Mouse (Mus musculus): ENCODE results near the gene Dlst. TPM values are rescaled to one million over a fixed set of nuclear protein-coding genes. Genes with fewer than 3 reads are reported as not detected.

Gene Dlst
- 116 and 123 TPM in 2 replicates for polyA plus RNA-seq (2016; fragmentation: Nextera tagmentation; extraction: Ambion mirVana)

DNA sequence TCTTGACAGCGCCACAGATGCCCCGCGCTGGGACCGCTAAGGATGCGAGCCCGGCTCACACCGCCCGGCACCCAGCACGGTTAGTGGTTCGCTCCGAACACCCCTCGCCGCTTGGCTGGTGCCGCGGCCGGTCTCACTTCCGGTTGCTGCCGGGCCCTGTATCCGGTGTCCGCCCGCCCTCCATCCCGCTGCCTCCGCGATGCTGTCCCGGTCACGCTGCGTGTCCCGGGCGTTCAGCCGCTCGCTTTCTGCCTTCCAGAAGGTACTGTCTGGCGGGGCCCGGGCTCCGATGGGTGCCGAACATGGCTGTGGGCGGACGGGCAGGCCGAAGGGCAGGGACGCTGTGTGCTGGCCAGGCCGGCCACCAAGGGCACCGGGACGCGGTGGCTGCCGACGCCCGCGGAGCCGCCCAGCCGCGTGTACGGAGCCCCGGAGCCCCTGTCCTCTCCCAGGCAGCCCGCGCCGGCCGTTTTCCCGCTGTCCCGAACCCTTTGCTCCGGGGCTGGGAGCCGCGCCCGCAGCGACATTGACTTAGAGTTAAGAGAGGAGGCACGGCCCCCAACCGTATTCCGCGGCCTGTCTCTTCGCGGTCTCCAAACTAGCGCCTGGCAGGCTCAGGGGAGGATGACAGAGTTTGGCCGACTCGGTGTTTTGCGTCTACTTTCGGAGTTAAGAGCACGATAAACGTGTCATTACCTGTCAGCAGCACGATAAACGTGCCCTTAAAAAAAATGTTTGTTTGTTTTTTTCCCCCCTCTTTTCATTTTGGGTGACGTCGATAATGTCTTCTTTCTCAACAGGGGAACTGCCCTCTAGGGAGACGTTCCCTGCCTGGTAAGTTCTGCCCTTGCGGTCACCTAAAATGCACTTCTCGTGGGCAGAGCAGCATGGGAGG lies at the start of gene Dlst, which contains the start of gene Prox2:
Dlst (plus strand) TSS at position 136 of the 895 bp plus-strand sequence.
Prox2 (minus strand) TSS at position 62 of the 895 bp plus-strand sequence.
- under 1% methylated on average over 83 of the region's 83 CpGs for WGBS
- peaks cover 26% of the 10 kb centered on the region for H3K36me3 ChIP-seq
- DNase-seq (ENCODE audit: low spot score): peak; percentile 94

GRCm38 (mm10) chr12:85071043-85071442 lies 39.6 kb upstream of the Dlst start:
- DNase-seq (ENCODE audit: low spot score): no peak
- Histone ChIP-seq H3K4me3 (no peak overlapping the region), H3K4me1 (no peaks in the 10 kb centered on the region), H3K27me3 (ENCODE audit: low read depth, poor library complexity, severe bottlenecking) (no peaks in the 10 kb centered on the region), H3K27ac (no peak overlapping the region), H3K36me3 (peaks cover 82% of the 10 kb centered on the region), H3K9me3 (replicated peaks) (no peaks in the 10 kb centered on the region)

More for the DNA sequence above, at the start of gene Dlst, which contains the start of gene Prox2:
- Histone ChIP-seq H3K4me1 (peaks cover 34% of the 10 kb centered on the region), H3K27ac (peak within 1 kb of the TSS; percentile 95), H3K27me3 (ENCODE audit: low read depth, poor library complexity, severe bottlenecking) (0 out of 2 replicates have a peak, but pooled peaks cover 8% of the 10 kb centered on the region), H3K9me3 (replicated peaks) (no peaks in the 10 kb centered on the region), H3K4me3 (peak within 1 kb of the TSS; percentile 94)

GRCm38 (mm10) chr12:85077100-85077499 lies 33.5 kb upstream of the Dlst start:
- WGBS: 87% methylated on average over 3 of the region's 3 CpGs
- Histone ChIP-seq H3K36me3 (peaks cover 44% of the 10 kb centered on the region), H3K4me1 (no peaks in the 10 kb centered on the region), H3K27ac (no peak overlapping the region), H3K27me3 (ENCODE audit: low read depth, poor library complexity, severe bottlenecking) (no peaks in the 10 kb centered on the region), H3K9me3 (replicated peaks) (no peaks in the 10 kb centered on the region), H3K4me3 (no peak overlapping the region)
- no peak for DNase-seq (ENCODE audit: low spot score)

DNA sequence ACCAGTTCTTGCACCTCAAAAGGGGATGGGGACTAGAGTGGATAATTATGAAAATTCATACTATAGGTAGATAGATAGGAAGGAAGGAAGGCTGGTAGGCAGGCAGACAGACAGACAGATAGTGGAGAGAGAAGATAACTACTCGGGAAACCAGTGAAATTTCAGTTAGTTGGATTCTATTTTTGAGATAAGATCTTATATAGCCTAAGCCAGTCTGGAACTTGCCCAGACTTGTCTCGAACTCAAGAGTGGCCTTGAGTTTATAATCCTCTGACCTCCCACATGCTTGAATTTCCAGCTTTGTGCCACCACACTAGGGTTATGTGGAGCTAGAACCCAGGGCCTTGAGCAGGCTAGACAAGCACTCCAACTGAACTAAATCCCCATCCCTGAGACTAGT lies 26.4 kb upstream of the Dlst start:
- DNase-seq (ENCODE audit: low spot score): no peak
- Histone ChIP-seq H3K9me3 (replicated peaks) (no peaks in the 10 kb centered on the region), H3K4me1 (peaks cover 13% of the 10 kb centered on the region), H3K27me3 (ENCODE audit: low read depth, poor library complexity, severe bottlenecking) (no peaks in the 10 kb centered on the region), H3K4me3 (no peak overlapping the region), H3K27ac (no peak overlapping the region), H3K36me3 (peaks cover 33% of the 10 kb centered on the region)
- 91% methylated on average over 2 of the region's 2 CpGs for WGBS

- Histone ChIP-seq H3K9me3 (replicated peaks) (no peaks in the 10 kb centered on the region), H3K4me1 (peaks cover 13% of the 10 kb centered on the region), H3K27me3 (ENCODE audit: low read depth, poor library complexity, severe bottlenecking) (no peaks in the 10 kb centered on the region), H3K27ac (no peak overlapping the region), H3K36me3 (peaks cover 40% of the 10 kb centered on the region), H3K4me3 (no peak overlapping the region)
- no peak for DNase-seq (ENCODE audit: low spot score)
- 86% methylated on average over 4 of the region's 4 CpGs for WGBS
Measured at GRCm38 (mm10) chr12:85084941-85085340, 25.7 kb upstream of the Dlst start.

GRCm38 (mm10) chr12:85087845-85088244 lies 22.8 kb upstream of the Dlst start:
- Histone ChIP-seq H3K27ac (no peak overlapping the region), H3K4me1 (peaks cover 16% of the 10 kb centered on the region), H3K27me3 (ENCODE audit: low read depth, poor library complexity, severe bottlenecking) (no peaks in the 10 kb centered on the region), H3K36me3 (peaks cover 44% of the 10 kb centered on the region), H3K9me3 (replicated peaks) (no peaks in the 10 kb centered on the region), H3K4me3 (no peak overlapping the region)
- peak; percentile 30 for DNase-seq (ENCODE audit: low spot score)
- 58% methylated on average over 12 of the region's 12 CpGs for WGBS

GRCm38 (mm10) chr12:85091190-85091589 lies 19.4 kb upstream of the Dlst start:
- Histone ChIP-seq H3K4me3 (no peak overlapping the region), H3K27ac (no peak overlapping the region), H3K27me3 (ENCODE audit: low read depth, poor library complexity, severe bottlenecking) (no peaks in the 10 kb centered on the region), H3K4me1 (peaks cover 37% of the 10 kb centered on the region), H3K36me3 (peaks cover 42% of the 10 kb centered on the region), H3K9me3 (replicated peaks) (no peaks in the 10 kb centered on the region)
- no peak for DNase-seq (ENCODE audit: low spot score)
- 81% methylated on average over 3 of the region's 3 CpGs for WGBS

DNA sequence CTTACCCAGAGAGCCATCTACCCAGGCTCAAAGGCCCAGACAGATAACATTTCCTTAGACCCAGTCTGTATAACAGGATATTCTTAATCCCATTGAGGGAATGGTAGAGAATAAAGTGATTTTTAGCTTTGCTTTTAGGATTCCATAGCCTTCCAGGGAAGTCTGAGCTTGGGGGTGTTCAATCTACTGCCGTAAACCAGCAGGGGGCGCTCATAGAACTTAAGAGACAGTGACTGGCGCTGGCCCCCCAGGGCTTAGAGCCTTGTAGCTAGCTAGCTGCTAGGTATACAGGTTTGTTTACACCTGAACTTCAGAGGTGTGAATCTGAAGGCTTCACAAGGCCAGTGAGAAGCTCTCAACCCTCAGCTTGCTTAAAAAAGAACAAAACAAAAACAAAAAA lies 18.4 kb upstream of the Dlst start:
- Histone ChIP-seq H3K4me3 (no peak overlapping the region), H3K9me3 (replicated peaks) (no peaks in the 10 kb centered on the region), H3K27me3 (ENCODE audit: low read depth, poor library complexity, severe bottlenecking) (no peaks in the 10 kb centered on the region), H3K27ac (no peak overlapping the region), H3K36me3 (peaks cover 31% of the 10 kb centered on the region), H3K4me1 (peaks cover 37% of the 10 kb centered on the region)
- 7% methylated on average over 3 of the region's 3 CpGs for WGBS
- DNase-seq (ENCODE audit: low spot score): peak; percentile 65

DNA sequence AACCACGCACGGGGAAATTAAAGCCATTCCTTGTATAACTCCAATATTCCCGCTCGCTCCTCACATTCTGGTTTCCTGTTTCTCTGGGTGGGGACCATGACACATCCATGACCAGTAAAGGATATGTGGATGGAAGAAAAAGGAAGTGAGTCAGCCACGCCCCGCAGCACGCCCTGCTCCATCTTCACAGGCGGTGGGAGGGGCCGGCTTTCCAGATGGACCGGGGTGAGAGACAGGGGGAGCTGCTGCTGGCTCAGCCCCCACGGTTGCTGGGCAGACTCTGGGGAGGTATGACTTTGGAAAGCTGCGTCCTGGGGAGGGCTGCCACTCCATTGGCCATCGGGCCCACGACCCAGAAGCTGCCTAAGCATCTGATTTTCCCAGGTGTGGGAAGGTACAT lies 16.6 kb upstream of the Dlst start:
- H3K27ac ChIP-seq: peak overlapping the region; percentile 39
- H3K4me3 ChIP-seq: no peak overlapping the region
- H3K36me3 ChIP-seq: peaks cover 13% of the 10 kb centered on the region
- H3K27me3 ChIP-seq (ENCODE audit: low read depth, poor library complexity, severe bottlenecking): no peaks in the 10 kb centered on the region
- 31% methylated on average over 14 of the region's 14 CpGs for WGBS
- peak; percentile 53 for DNase-seq (ENCODE audit: low spot score)
- H3K9me3 ChIP-seq (replicated peaks): no peaks in the 10 kb centered on the region
- H3K4me1 ChIP-seq: peaks cover 28% of the 10 kb centered on the region

- H3K4me3 ChIP-seq: no peak overlapping the region
- H3K9me3 ChIP-seq (replicated peaks): no peaks in the 10 kb centered on the region
- peaks cover 28% of the 10 kb centered on the region for H3K4me1 ChIP-seq
- WGBS: 79% methylated on average over 10 of the region's 10 CpGs
- H3K36me3 ChIP-seq: peaks cover 7% of the 10 kb centered on the region
- H3K27ac ChIP-seq: peak overlapping the region; percentile 39; the same call in 1 of the 2 replicates
- H3K27me3 ChIP-seq (ENCODE audit: low read depth, poor library complexity, severe bottlenecking): no peaks in the 10 kb centered on the region
- DNase-seq (ENCODE audit: low spot score): no peak
Measured at GRCm38 (mm10) chr12:85094706-85095105, 15.9 kb upstream of the Dlst start.

DNA sequence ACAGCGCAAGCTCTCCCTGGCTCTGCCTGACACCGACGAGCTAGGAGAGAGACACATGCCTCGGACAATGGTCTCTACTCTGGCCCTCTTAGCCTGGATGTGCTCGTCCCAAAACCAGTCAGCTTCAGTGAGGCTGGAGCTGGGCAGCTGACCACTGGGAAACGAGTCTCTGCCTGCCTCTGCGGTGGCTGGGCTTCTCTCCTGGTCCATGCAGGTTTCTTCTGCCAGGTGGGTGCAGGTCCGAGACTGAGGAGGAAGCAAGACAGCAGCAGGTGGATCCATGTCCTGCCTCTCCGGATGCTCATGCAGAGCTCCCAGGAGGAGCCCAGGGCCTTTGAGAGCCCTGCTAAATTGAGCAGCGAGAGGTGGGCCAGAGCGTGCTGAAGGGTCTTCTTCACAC lies 15.5 kb upstream of the Dlst start:
- 89% methylated on average over 11 of the region's 11 CpGs for WGBS
- peaks cover 28% of the 10 kb centered on the region for H3K4me1 ChIP-seq
- H3K4me3 ChIP-seq: no peak overlapping the region
- peak overlapping the region; percentile 39; the same call in 1 of the 2 replicates for H3K27ac ChIP-seq
- DNase-seq (ENCODE audit: low spot score): no peak
- no peaks in the 10 kb centered on the region for H3K9me3 ChIP-seq (replicated peaks)
- no peaks in the 10 kb centered on the region for H3K27me3 ChIP-seq (ENCODE audit: low read depth, poor library complexity, severe bottlenecking)
- 0 out of 2 replicates have a peak, but pooled peaks cover 4% of the 10 kb centered on the region for H3K36me3 ChIP-seq

GRCm38 (mm10) chr12:85095859-85096258 lies 14.8 kb upstream of the Dlst start:
- H3K27me3 ChIP-seq (ENCODE audit: low read depth, poor library complexity, severe bottlenecking): no peaks in the 10 kb centered on the region
- H3K4me1 ChIP-seq: peaks cover 28% of the 10 kb centered on the region
- H3K9me3 ChIP-seq (replicated peaks): no peaks in the 10 kb centered on the region
- 91% methylated on average over 7 of the region's 7 CpGs for WGBS
- H3K27ac ChIP-seq: no peak overlapping the region
- no peak overlapping the region for H3K4me3 ChIP-seq
- H3K36me3 ChIP-seq: no peaks in the 10 kb centered on the region
- DNase-seq (ENCODE audit: low spot score): no peak

DNA sequence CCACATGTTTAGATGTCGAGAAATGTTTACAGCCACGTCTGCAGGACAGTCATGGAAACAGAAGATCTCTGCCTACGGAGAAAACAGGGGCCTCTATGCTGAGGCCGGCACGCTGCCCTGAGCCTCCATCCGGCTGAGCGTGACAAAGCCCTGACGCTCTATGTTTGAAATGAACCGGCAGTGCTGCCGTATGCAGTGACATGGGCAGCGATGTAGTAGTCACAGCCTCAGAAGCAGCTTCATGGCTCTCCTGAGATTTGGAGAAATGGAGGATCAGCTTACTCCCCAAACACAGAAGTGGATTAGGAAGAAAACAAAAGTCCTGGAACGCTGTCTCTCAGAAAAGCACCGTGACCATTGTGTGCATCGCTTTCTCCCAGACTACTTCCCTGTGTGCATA lies 9.6 kb upstream of the Dlst start:
- no peak overlapping the region for H3K4me3 ChIP-seq
- 78% methylated on average over 14 of the region's 14 CpGs for WGBS

More for the DNA sequence above, 9.6 kb upstream of the Dlst start:
- H3K36me3 ChIP-seq: no peaks in the 10 kb centered on the region
- no peaks in the 10 kb centered on the region for H3K27me3 ChIP-seq (ENCODE audit: low read depth, poor library complexity, severe bottlenecking)
- H3K27ac ChIP-seq: no peak overlapping the region
- no peak for DNase-seq (ENCODE audit: low spot score)
- no peaks in the 10 kb centered on the region for H3K9me3 ChIP-seq (replicated peaks)
- peaks cover 8% of the 10 kb centered on the region for H3K4me1 ChIP-seq

Data from limb, embryonic 10.5 days (tissue).